Mouse (Mus musculus) A20 (cell line): ENCODE measurements around the gene Pard3.

ENCODE experiments used
- DNase-seq: peaks from one replicate; pipeline ENCODE4 v3.0.0-alpha.2; 2011; ENCODE audit warnings: low read depth, low spot score

Pard3 gene

GRCm38 (mm10) chr8:127063551-127064360 is at the start of gene Pard3:
Gene Pard3 (plus strand): TSS chr8:127063893.
- DNase-seq = no peak

DNA sequence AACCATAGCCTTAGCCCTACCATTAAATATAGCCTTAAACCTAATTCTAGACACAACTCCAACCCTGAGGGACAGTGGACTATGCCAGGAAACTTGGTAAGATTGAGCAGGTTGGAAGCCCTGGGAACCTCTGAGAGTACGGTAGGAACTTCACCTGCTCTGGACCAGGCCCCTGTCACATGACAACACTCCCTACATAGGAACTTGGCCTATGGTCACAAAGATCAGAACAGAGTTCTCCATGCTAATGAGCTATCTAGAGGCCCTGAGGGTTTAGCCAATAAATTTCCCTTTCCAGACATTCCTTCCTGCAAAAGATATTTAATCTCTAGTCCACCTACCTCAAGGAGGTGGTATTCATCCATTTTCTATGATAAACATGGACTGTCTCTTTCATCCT is 41.9 kb upstream of the Pard3 start:
- DNase-seq = no peak

DNA sequence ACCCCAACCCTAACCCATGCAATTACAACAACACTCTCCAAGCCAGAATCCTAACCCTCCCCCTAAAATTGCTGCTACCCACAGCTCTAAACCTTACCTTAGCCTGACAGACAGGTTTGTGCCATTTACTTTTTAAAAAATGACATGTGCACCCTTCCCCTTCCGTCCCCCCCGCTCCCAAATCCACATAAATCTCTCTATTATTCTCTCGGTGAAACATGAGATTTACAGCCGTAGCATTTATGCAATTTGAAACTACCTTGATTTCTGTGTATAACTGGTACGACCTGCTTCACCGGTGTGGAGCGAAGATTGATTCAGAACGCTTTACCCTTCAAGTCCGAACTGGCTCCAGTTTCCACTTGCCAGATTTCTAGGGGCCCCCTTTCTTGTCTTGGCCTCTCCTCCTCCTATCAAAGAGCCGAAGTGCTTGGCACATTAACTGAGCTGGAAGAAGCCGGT is 38.4 kb upstream of the Pard3 start:
- no peak for DNase-seq

GRCm38 (mm10) chr8:127025775-127026174 is 37.9 kb upstream of the Pard3 start:
- no peak for DNase-seq

DNA sequence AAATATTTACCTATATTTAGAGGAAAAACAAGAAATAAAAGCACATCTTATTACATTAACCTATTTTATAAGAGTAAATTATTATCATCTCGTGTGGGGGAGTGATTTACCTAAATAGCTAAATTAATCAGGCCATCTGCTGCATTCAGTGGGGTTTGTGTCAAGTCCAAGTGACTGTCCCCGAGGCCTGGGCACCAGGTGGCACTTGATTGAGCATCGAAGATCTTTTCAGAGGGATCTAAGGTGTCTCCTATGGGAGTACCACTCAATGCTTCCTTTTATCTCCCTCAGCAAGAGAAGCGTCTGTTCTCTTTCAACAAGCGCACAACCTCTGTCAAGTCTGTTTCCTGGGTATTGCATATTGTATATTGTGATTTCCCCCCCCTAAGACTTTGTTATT is 32.2 kb upstream of the Pard3 start:
- DNase-seq = no peak

DNA sequence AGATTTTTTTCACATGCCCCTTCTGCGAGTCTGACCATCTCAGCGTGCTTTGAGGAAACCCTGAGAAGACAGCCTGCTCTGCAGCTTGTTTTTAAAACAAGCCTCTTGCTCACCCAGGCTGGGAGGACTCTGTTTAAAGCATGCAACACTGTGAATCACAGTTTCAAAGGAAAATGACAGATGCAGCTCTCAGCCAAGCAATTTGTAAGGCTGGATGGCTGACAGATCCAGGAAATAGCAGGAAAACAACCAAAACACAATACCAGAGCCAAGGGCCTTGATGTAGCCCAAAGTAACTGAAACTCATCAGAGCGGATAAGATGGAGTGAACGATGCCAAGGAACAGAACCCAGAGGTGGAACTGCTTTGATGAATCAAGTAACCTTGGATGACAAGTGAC is 24.8 kb upstream of the Pard3 start:
- no peak for DNase-seq

DNA sequence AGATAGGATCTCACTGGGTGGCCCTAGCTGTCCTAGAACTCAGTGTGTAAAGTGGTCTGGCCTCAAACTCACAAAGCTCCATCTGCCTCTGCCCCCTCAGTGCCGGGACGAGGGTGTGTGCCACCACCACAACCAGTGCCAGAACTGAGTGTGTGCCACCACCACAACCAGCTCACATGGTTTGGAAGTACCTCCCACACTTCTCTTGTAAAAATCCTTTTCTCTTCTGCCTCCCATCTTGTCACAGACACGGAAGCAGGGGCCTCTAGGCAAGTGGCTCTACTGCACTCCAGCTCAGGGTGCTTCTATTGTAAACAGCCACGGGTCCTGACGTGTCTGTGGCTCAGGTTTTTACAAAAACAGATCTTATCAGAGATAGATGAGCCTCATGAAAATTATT is 13.7 kb upstream of the Pard3 start:
- DNase-seq = no peak

GRCm38 (mm10) chr8:127052132-127052531 is 11.6 kb upstream of the Pard3 start:
- peak; percentile 13 for DNase-seq

DNA sequence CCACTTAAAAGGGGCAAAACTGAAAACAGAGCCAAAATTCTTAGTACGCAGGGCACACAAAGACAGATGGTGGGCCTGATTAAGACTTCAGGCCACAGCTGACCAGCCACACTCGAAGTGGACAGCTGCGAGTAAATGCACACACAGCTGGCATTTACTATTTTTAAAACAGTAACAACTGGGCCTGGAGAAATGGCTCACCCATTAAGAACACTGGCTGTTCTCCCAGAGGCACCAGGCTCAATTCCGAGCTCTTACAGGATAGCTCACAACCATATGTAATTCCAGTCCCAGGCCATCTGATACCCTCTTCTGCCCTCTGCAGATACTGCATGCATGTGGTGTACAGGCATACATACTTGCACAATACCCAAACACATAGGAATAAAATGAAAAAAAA is 8.6 kb upstream of the Pard3 start:
- DNase-seq = no peak

DNA sequence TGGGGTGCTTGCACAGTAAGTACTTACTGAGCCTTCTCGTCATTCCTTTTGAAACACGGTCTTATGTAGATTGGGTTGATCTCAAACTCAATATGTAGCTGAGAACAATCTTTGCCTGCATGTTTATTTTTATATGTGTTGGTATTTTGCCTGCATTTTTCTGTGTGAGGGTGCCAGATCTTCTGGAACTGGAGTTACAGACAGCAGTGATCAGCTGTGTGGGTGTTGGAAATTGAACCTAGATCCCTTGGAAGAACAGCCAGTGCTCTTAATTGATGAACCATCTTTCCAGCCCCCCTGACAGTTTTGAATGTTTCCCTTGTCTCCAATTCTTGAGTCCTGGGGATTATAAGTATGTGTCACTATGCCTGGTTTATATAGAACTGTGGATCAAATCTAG is 4.9 kb upstream of the Pard3 start:
- DNase-seq = no peak

DNA sequence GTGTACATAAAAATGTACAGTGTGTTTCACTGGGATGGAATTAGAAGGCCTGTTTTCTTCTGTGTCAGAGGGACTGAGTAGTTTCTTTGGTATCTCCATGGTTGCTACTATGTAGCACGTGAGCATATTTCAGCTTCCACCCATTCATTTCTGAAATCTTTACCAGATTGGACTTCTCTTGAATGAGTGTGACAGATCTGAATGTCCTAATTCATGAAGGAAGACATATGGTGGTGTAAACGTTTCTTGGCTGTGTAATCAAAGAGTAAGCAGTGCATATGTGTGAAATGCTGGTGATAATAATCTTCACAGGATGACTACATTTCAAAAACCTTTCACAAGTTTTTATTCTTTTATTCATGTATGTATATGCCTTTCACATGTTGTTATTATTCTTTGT is 3.9 kb upstream of the Pard3 start:
- no peak for DNase-seq

GRCm38 (mm10) chr8:127064361-127065112 is 844 bp downstream of the Pard3 start:
- DNase-seq = no peak

GRCm38 (mm10) chr8:127065113-127065473 is 1.4 kb downstream of the Pard3 start:
- no peak for DNase-seq

GRCm38 (mm10) chr8:127065791-127066190 is 2.1 kb downstream of the Pard3 start:
- DNase-seq = no peak

- DNase-seq = no peak
These were observed 2.8 kb downstream of the Pard3 start for GRCm38 (mm10) chr8:127066501-127066900.

- DNase-seq = no peak
These were observed 5.0 kb downstream of the Pard3 start for GRCm38 (mm10) chr8:127068719-127069118.

GRCm38 (mm10) chr8:127070225-127070624 is 6.5 kb downstream of the Pard3 start:
- DNase-seq = no peak

- no peak for DNase-seq
These were observed 9.4 kb downstream of the Pard3 start for GRCm38 (mm10) chr8:127073052-127073618.

GRCm38 (mm10) chr8:127076511-127076910 is 12.8 kb downstream of the Pard3 start:
- no peak for DNase-seq

DNA sequence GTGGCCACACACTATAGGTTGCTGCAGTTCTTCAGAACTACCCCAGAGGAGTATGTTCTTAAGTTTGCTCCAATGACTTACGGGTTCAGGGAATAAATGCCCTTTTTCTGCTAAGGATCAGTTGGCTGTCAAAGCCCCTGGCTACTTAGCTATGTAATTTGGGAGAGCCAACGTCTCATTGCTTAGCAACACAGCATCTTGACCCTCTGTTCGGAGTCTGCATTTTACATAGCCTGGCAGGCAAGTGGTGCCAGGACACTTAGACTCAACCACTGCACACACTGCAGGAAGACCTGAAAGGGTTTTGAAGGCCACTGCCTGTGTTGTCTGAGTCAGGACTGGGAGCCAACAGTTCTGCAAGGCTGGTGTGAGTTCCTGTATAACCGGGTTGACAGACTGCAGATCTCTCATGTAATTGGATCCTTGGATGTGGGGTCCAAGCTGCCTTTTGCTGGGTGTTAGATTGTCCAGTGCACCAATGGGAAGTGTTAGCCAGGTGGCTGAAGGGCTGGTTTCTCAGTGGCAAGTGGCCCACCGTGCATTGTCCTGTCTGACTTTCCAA is 15.6 kb downstream of the Pard3 start:
- DNase-seq = no peak

DNA sequence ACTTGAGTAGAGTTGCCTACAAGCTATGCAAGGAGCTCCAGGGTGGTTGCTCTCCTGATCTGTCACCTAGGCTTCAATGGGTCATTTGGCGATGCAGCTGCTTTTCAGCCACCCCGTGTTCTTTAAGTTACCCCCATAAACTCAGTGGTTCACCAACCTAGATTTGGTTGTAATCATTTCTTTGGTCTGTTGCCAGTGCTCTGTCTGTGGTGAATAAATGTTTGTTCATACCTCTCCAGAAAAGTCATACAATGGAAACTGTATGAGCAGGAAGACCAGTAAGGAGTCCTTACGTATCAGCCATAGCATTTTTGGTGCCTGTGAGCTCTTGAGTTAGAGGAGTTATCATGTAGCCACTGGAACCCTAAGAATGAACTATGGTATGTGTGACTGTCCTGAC is 17.6 kb downstream of the Pard3 start:
- DNase-seq = no peak

- no peak for DNase-seq
These were observed 18.8 kb downstream of the Pard3 start for GRCm38 (mm10) chr8:127082486-127082885.
